Mouse (Mus musculus) CH12.LX (cell line): ENCODE data around the gene Cdc37. TPM values are rescaled to one million over a fixed set of nuclear protein-coding genes. Genes with fewer than 3 reads are reported as not detected.
A peak's percentile ranks its signal among the peaks of the same experiment; 100 is the strongest.

ENCODE experiments used
- DNase-seq: peaks from one replicate; pipeline ENCODE4 v3.0.0-alpha.2; 2013; ENCODE audit errors: extremely low read depth
- H3K27ac ChIP-seq: 2 replicates; pipeline ENCODE4 v1.5.1; 2012; ENCODE audit warnings: low read depth, mild to moderate bottlenecking, control low read depth, moderate library complexity; ENCODE audit not compliant: insufficient read depth
- H3K27me3 ChIP-seq: replicated peaks from 2 replicates; pipeline ENCODE3; 2012; ENCODE audit warnings: inconsistent platforms
- H3K36me3 ChIP-seq, 2 experiments: replicated peaks in 1 of 2; 2 replicates each; pipeline versions ENCODE3 to v1.6.1; 2012; ENCODE audit warnings: inconsistent platforms in 1 of 2, low read length in 1 of 2, mild to moderate bottlenecking in 1 of 2, mixed read lengths in 1 of 2, moderate library complexity in 1 of 2; ENCODE audit not compliant: control insufficient read depth in 1 of 2, insufficient read depth in 1 of 2
- H3K4me1 ChIP-seq, 2 experiments: 2 replicates each; pipeline ENCODE4 v1.6.1; 2012; ENCODE audit warnings: inconsistent platforms in 1 of 2, moderate library complexity in 1 of 2; ENCODE audit not compliant: insufficient read depth in 2 of 2, control insufficient read depth in 1 of 2
- H3K4me2 ChIP-seq: 2 replicates; pipeline ENCODE4 v1.6.1; 2012; ENCODE audit warnings: low read depth, mild to moderate bottlenecking, control low read depth; ENCODE audit not compliant: poor library complexity, insufficient read depth, severe bottlenecking
- H3K4me3 ChIP-seq, 3 experiments: fragments of 150-350 bp in 1 of 3; sonication (generic) in 1 of 3; replicated peaks in 1 of 3; 2 replicates each; pipeline versions ENCODE3 to v1.5.1; 2011 to 2012; ENCODE audit warnings: low read depth in 2 of 3, low read length in 2 of 3, mild to moderate bottlenecking in 2 of 3, moderate library complexity in 2 of 3, control low read depth in 1 of 3, improper control_type of control experiment in 1 of 3, inconsistent platforms in 1 of 3, mixed read lengths in 1 of 3; ENCODE audit not compliant: poor library complexity in 1 of 3
- H3K79me2 ChIP-seq: replicated peaks from 2 replicates; pipeline ENCODE4 v1.6.1; 2012; ENCODE audit warnings: mild to moderate bottlenecking, moderate library complexity; ENCODE audit not compliant: control insufficient read depth, poor library complexity, insufficient read depth, severe bottlenecking; ENCODE audit errors: extremely low read depth
- H3K9ac ChIP-seq: 2 replicates; pipeline ENCODE4 v1.6.1; 2012; ENCODE audit warnings: low read depth, mild to moderate bottlenecking, control low read depth, moderate library complexity; ENCODE audit not compliant: insufficient read depth
- H3K9me3 ChIP-seq: replicated peaks from 2 replicates; pipeline ENCODE3; 2012; ENCODE audit warnings: low read length, inconsistent platforms, mixed read lengths
- CHD1 ChIP-seq: IDR thresholded peaks from 2 replicates; pipeline ENCODE4 v1.6.1; 2012; ENCODE audit warnings: low read depth, low read length, improper control_type of control experiment, inconsistent platforms
- CHD2 ChIP-seq: IDR thresholded peaks from 2 replicates; pipeline ENCODE4 v1.6.1; 2011; ENCODE audit warnings: low read length, improper control_type of control experiment
- CTCF ChIP-seq, 2 experiments: IDR thresholded peaks in 1 of 2; conservative IDR thresholded peaks in 1 of 2; 2 replicates each; pipeline ENCODE4 v1.5.1; 2011 to 2012; ENCODE audit warnings: low read depth in 2 of 2, low read length in 2 of 2, improper control_type of control experiment in 1 of 2, inconsistent platforms in 1 of 2, mild to moderate bottlenecking in 1 of 2, moderate library complexity in 1 of 2
- EP300 ChIP-seq: IDR thresholded peaks from 2 replicates; pipeline ENCODE4 v1.6.1; 2011; ENCODE audit warnings: low read length, improper control_type of control experiment
- ETS1 ChIP-seq: conservative IDR thresholded peaks from 2 replicates; pipeline ENCODE4 v1.6.1; 2012; ENCODE audit warnings: low read depth, mild to moderate bottlenecking, inconsistent platforms, low read length, improper control_type of control experiment, moderate library complexity
- JUN ChIP-seq: IDR thresholded peaks from 2 replicates; pipeline ENCODE4 v1.6.1; 2011; ENCODE audit warnings: low read depth, mild to moderate bottlenecking, low read length, improper control_type of control experiment, moderate library complexity; ENCODE audit not compliant: insufficient read depth
- JUND ChIP-seq: conservative IDR thresholded peaks from 2 replicates; pipeline ENCODE4 v1.6.1; 2011; ENCODE audit warnings: low read depth, low read length, improper control_type of control experiment
- MAFK ChIP-seq: IDR thresholded peaks from 2 replicates; pipeline ENCODE4 v1.6.1; 2011; ENCODE audit warnings: low read length, improper control_type of control experiment; ENCODE audit not compliant: insufficient replicate concordance
- MAX ChIP-seq: IDR thresholded peaks from 2 replicates; pipeline ENCODE4 v1.6.1; 2011; ENCODE audit warnings: low read length, improper control_type of control experiment
- MXI1 ChIP-seq: IDR thresholded peaks from 2 replicates; pipeline ENCODE4 v1.6.1; 2011; ENCODE audit warnings: mild to moderate bottlenecking, low read depth, low read length, improper control_type of control experiment
- NELFE ChIP-seq: IDR thresholded peaks from 2 replicates; pipeline ENCODE4 v1.6.1; 2011; ENCODE audit warnings: low read depth, low read length, improper control_type of control experiment
- NRF1 ChIP-seq: IDR thresholded peaks from 2 replicates; pipeline ENCODE4 v1.6.1; 2014; ENCODE audit warnings: low read depth, mild to moderate bottlenecking, inconsistent platforms, low read length, improper control_type of control experiment, moderate library complexity
- PAX5 ChIP-seq: IDR thresholded peaks from 2 replicates; pipeline ENCODE4 v1.6.1; 2012; ENCODE audit warnings: low read length, inconsistent platforms, mixed read lengths
- POLR2A ChIP-seq: IDR thresholded peaks from 2 replicates; pipeline ENCODE4 v1.6.1; 2011; ENCODE audit warnings: low read depth, mild to moderate bottlenecking, improper control_type of control experiment, low read length
- POLR2AphosphoS2 ChIP-seq: IDR thresholded peaks from 2 replicates; pipeline ENCODE4 v1.6.1; 2011; ENCODE audit warnings: low read depth, low read length, improper control_type of control experiment
- RAD21 ChIP-seq: IDR thresholded peaks from 2 replicates; pipeline ENCODE4 v1.6.1; 2011; ENCODE audit warnings: low read depth, mild to moderate bottlenecking, low read length, improper control_type of control experiment, moderate library complexity
- SIN3A ChIP-seq: IDR thresholded peaks from 2 replicates; pipeline ENCODE4 v1.6.1; 2012; ENCODE audit warnings: low read length, improper control_type of control experiment, inconsistent platforms
- SMC3 ChIP-seq: IDR thresholded peaks from 2 replicates; pipeline ENCODE4 v1.6.1; 2011; ENCODE audit warnings: low read depth, low read length, improper control_type of control experiment
- TCF12 ChIP-seq: IDR thresholded peaks from 2 replicates; pipeline ENCODE4 v1.6.1; 2014; ENCODE audit warnings: low read depth, mild to moderate bottlenecking, inconsistent platforms, low read length, improper control_type of control experiment
- UBTF ChIP-seq: IDR thresholded peaks from 2 replicates; pipeline ENCODE4 v1.6.1; 2012; ENCODE audit warnings: low read depth, mild to moderate bottlenecking, inconsistent platforms, low read length, improper control_type of control experiment, moderate library complexity
- USF2 ChIP-seq: conservative IDR thresholded peaks from 2 replicates; pipeline ENCODE4 v1.6.1; 2011; ENCODE audit warnings: low read depth, low read length, improper control_type of control experiment
- ZC3H11A ChIP-seq: IDR thresholded peaks from 2 replicates; pipeline ENCODE4 v1.6.1; 2012; ENCODE audit warnings: low read depth, mild to moderate bottlenecking, inconsistent platforms, low read length, improper control_type of control experiment
- ZKSCAN1 ChIP-seq: IDR thresholded peaks from 2 replicates; pipeline ENCODE4 v1.6.1; 2012; ENCODE audit warnings: low read depth, inconsistent platforms, low read length, improper control_type of control experiment, borderline replicate concordance
- ZMIZ1 ChIP-seq: IDR thresholded peaks from 2 replicates; pipeline ENCODE4 v1.6.1; 2012; ENCODE audit warnings: low read depth, mild to moderate bottlenecking, inconsistent platforms, low read length, improper control_type of control experiment
- ZNF384 ChIP-seq: IDR thresholded peaks from 2 replicates; pipeline ENCODE4 v1.6.1; 2012; ENCODE audit warnings: low read depth, low read length, improper control_type of control experiment, inconsistent platforms
- dilution Hi-C: fragments of 300-500 bp; cut with MboI; formaldehyde crosslinking; loops from 2 replicates; pipeline ENCODE4 v1.14.3; 2020; ENCODE audit warnings: low sequenced_read_pairs; ENCODE audit not compliant: extremely low pct_unique_long_range_greater_than_20kb, extremely low pct_ligation_motif_present
- in situ Hi-C: fragments of 300-500 bp; cut with MboI; formaldehyde crosslinking; loops from 3 replicates; pipeline ENCODE4 v1.14.3; 2019; ENCODE audit warnings: low sequenced_read_pairs, low pct_ligation_motif_present, low pct_unique_long_range_greater_than_20kb, mixed read lengths
- polyA plus RNA-seq: library from polyadenylated mRNA; unstranded; fragments of >175 nt; gene quantifications from 2 replicates; pipeline ENCODE4 v1.2.1, GENCODE M21; 2012; ENCODE audit warnings: low read depth; ENCODE audit not compliant: insufficient read length
- total RNA-seq, 2 experiments: library from RNA; depleted of rRNA; stranded (reverse); fragments of 300-350 nt in 1 of 2; fragments of >200 nt in 1 of 2; gene quantifications; 2 replicates each; pipeline ENCODE4 v1.2.3; 2012 to 2014

The Cdc37 gene
- total and polyA plus RNA-seq, 3 experiments: 87.2 to 447 (median 230) TPM

- Histone ChIP-seq H3K4me2 (peak overlapping the region; percentile 63; the same call in 1 of the 2 replicates), H3K79me2 (peaks cover 21% of the 10 kb centered on the region), H3K4me3 (no peak overlapping the region), H3K27me3 (no peaks in the 10 kb centered on the region), H3K36me3 (peaks cover 19 to 26% of the 10 kb centered on the region in 2 experiments), H3K9me3 (no peaks in the 10 kb centered on the region), H3K27ac (peak overlapping the region; percentile 98), H3K9ac (peak overlapping the region; percentile 43; the same call in 1 of the 2 replicates), H3K4me1 (peaks cover 32 to 71% of the 10 kb centered on the region in 2 experiments)
- dilution Hi-C loops (no loop called here), in situ Hi-C loops (loop anchor here (5.0 kb wide), 1 partner anchor 40 kb away; the partner anchor contains the start of genes Gm38431 and Raver1)
- TF ChIP-seq JUND (no peak), ZMIZ1 (no peak), NELFE (0 out of 2 replicates have a peak, but pooled peaks have one; percentile 3), ZKSCAN1 (no peak), TCF12 (0 out of 2 replicates have a peak, but pooled peaks have one; percentile 37), NRF1 (no peak), UBTF (no peak), CTCF (conservative IDR thresholded peaks at IDR 0.05 in 1 of 2, IDR thresholded peaks at IDR 0.05 in 1 of 2; ENCODE audit: low read depth in 2 of 2, low read length in 2 of 2) (peak in 1 of 2 experiments; percentile 67; a peak in 2 of 4 replicates), ZC3H11A (no peak), ETS1 (no peak), POLR2A (peak; percentile 1; the same call in 1 of the 2 replicates), PAX5 (no peak), SMC3 (peak; percentile 56), SIN3A (no peak), JUN (no peak), CHD1 (no peak), USF2 (no peak), MAX (no peak), CHD2 (no peak), EP300 (no peak), MAFK (no peak), RAD21 (peak; percentile 53), ZNF384 (peak; percentile 84), POLR2AphosphoS2 (no peak), MXI1 (no peak)
- DNase-seq: peak; percentile 71
These were observed 17.5 kb downstream of the Cdc37 start for GRCm38 (mm10) chr9:21132102-21132775.
